Mouse (Mus musculus) cerebellum, adult 2 months (tissue): ENCODE data around the gene Ctss. TPM values are rescaled to one million over a fixed set of nuclear protein-coding genes. Genes with fewer than 3 reads are reported as not detected.
A peak's percentile ranks its signal among the peaks of the same experiment; 100 is the strongest.

Experiments
- DNase-seq, 2 experiments: peaks; one replicate each; pipeline ENCODE4 v3.0.0; 2021
- H3K27ac ChIP-seq: fragments of 200-500 bp; 2 replicates; pipeline ENCODE4 v1.5.1; 2012; ENCODE audit warnings: low read length, control low read depth, inconsistent platforms; ENCODE audit not compliant: insufficient read depth
- H3K27me3 ChIP-seq: fragments of 200-500 bp; 2 replicates; pipeline ENCODE4 v1.6.1; 2012; ENCODE audit warnings: inconsistent platforms, mild to moderate bottlenecking, low read length, moderate library complexity; ENCODE audit not compliant: control insufficient read depth, insufficient read depth
- H3K4me1 ChIP-seq: fragments of 200-500 bp; 2 replicates; pipeline ENCODE4 v1.6.1; 2011; ENCODE audit warnings: low read length; ENCODE audit not compliant: control insufficient read depth, insufficient read depth
- H3K4me3 ChIP-seq: fragments of 200-500 bp; replicated peaks from 2 replicates; pipeline ENCODE3; 2011; ENCODE audit warnings: mild to moderate bottlenecking, low read depth, low read length, control low read depth; ENCODE audit not compliant: insufficient read depth
- CTCF ChIP-seq: fragments of 200-500 bp; IDR thresholded peaks from 2 replicates; pipeline ENCODE4 v1.5.1; 2011; ENCODE audit warnings: low read depth, mild to moderate bottlenecking, control low read depth, low read length, moderate library complexity, borderline replicate concordance; ENCODE audit not compliant: insufficient read depth
- POLR2A ChIP-seq: fragments of 200-500 bp; IDR thresholded peaks from 2 replicates; pipeline ENCODE4 v1.6.1; 2011; ENCODE audit warnings: low read length, control low read depth, borderline replicate concordance; ENCODE audit not compliant: insufficient read depth
- WGBS: fragments of 180-500 bp; shearing (Covaris S2); methylation state at CpG from one replicate; pipeline ENCODE4 v1.1.7; 2018; 5-methylcytosine and 5-hydroxymethylcytosine counted together
- polyA plus RNA-seq: library from polyadenylated mRNA; depleted of rRNA; stranded (reverse); fragments of >200 nt; gene quantifications from 2 replicates; pipeline ENCODE4 v1.2.3, GENCODE M21; 2012

The Ctss gene
- polyA plus RNA-seq, 1 experiment = 43.0 TPM

GRCm38 (mm10) chr3:95499496-95500140 is 27.0 kb upstream of the Ctss start:
- Histone ChIP-seq H3K27me3 (no peaks in the 10 kb centered on the region), H3K4me3 (no peak overlapping the region), H3K27ac (no peak overlapping the region), H3K4me1 (no peaks in the 10 kb centered on the region)
- no peak for DNase-seq
- 64% methylated on average over 10 of the region's 10 CpGs for WGBS
- TF ChIP-seq POLR2A = no peak
- TF ChIP-seq CTCF = no peak

- Histone ChIP-seq H3K4me1 (no peaks in the 10 kb centered on the region), H3K27ac (no peak overlapping the region), H3K27me3 (no peaks in the 10 kb centered on the region), H3K4me3 (no peak overlapping the region)
- WGBS = 26% methylated on average over 2 of the region's 2 CpGs
- no peak for DNase-seq
- TF ChIP-seq CTCF (no peak), POLR2A (no peak)
These were observed 24.3 kb upstream of the Ctss start for GRCm38 (mm10) chr3:95502312-95502711.

GRCm38 (mm10) chr3:95509348-95509747 is 17.2 kb upstream of the Ctss start:
- peak; percentile 69 to 81 for DNase-seq
- WGBS = 10% methylated on average over 6 of the region's 6 CpGs
- no peak overlapping the region for H3K4me3 ChIP-seq
- peaks cover 5% of the 10 kb centered on the region for H3K4me1 ChIP-seq
- H3K27ac ChIP-seq = no peak overlapping the region; the same call in 1 of the 2 replicates
- H3K27me3 ChIP-seq = no peaks in the 10 kb centered on the region
- TF ChIP-seq POLR2A = no peak
- TF ChIP-seq CTCF = no peak

- no peaks in the 10 kb centered on the region for H3K27me3 ChIP-seq
- 74% methylated on average over 9 of the region's 9 CpGs for WGBS
These were observed 14.9 kb upstream of the Ctss start for GRCm38 (mm10) chr3:95511611-95512180.

GRCm38 (mm10) chr3:95516614-95517041 is 10.0 kb upstream of the Ctss start:
- no peak overlapping the region for H3K27ac ChIP-seq
- WGBS = 97% methylated on average over 3 of the region's 3 CpGs
- H3K4me1 ChIP-seq = peaks cover 4% of the 10 kb centered on the region
- H3K4me3 ChIP-seq = no peak overlapping the region
- no peaks in the 10 kb centered on the region for H3K27me3 ChIP-seq
- DNase-seq = no peak
- TF ChIP-seq POLR2A (no peak), CTCF (no peak)

More at GRCm38 (mm10) chr3:95511611-95512180, 14.9 kb upstream of the Ctss start:
- TF ChIP-seq CTCF (no peak), POLR2A (no peak)
- Histone ChIP-seq H3K27ac (no peak overlapping the region), H3K4me1 (peaks cover 5% of the 10 kb centered on the region), H3K4me3 (no peak overlapping the region)
- DNase-seq = no peak

- peak; percentile 67 to 73 for DNase-seq
- WGBS = 7% methylated on average over 10 of the region's 10 CpGs
- peak; percentile 88 for TF ChIP-seq CTCF
- TF ChIP-seq POLR2A = no peak
- Histone ChIP-seq H3K27me3 (no peaks in the 10 kb centered on the region), H3K4me3 (peak overlapping the region; percentile 19), H3K4me1 (peaks cover 4% of the 10 kb centered on the region), H3K27ac (no peak overlapping the region)
These were observed 9.1 kb upstream of the Ctss start for GRCm38 (mm10) chr3:95517493-95517898.

GRCm38 (mm10) chr3:95518891-95519290 is 7.7 kb upstream of the Ctss start:
- H3K27ac ChIP-seq = no peak overlapping the region
- no peak for TF ChIP-seq POLR2A
- TF ChIP-seq CTCF = no peak
- 76% methylated on average over 7 of the region's 7 CpGs for WGBS
- H3K4me3 ChIP-seq = no peak overlapping the region
- H3K4me1 ChIP-seq = peaks cover 4% of the 10 kb centered on the region
- H3K27me3 ChIP-seq = no peaks in the 10 kb centered on the region
- no peak for DNase-seq

- 88% methylated on average over 2 of the region's 2 CpGs for WGBS
- no peak for DNase-seq
- H3K4me3 ChIP-seq = no peak overlapping the region
- no peak for TF ChIP-seq CTCF
- TF ChIP-seq POLR2A = no peak
- no peak overlapping the region for H3K27ac ChIP-seq
- H3K4me1 ChIP-seq = peaks cover 4% of the 10 kb centered on the region
- no peaks in the 10 kb centered on the region for H3K27me3 ChIP-seq
These were observed 7.3 kb upstream of the Ctss start for GRCm38 (mm10) chr3:95519315-95519714.
